ENCODE assay signal across 27 mouse cellular contexts in the genomic region with DNA sequence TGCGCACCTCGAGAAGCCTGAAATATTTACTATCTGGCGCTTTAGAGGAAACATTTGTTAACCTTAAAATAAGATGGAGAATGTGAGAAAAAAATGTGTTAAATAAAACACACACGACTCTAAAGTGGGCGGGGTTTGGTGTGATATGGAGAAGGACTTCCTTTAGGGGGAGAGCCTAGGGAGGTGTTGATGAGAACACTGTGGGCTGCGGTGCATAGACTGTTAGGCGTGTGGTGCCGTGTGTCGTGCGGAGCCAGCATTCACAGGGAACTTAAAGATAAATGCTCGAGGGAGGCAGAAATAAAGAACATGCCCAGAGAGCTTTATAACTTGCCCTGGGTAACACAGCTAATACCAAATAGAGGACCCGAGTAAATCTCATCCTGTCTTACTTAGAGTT.
"Had no signal": no experiment of that assay in that cellular context is flagged by ENCODE, and none has a peak within 500 bp of the region (broad histone marks: within the 10 kb centered on the region; RNA-seq: fewer than 3 reads in every experiment).

No protein-coding gene starts in this region.

- H3K4me3 ChIP-seq: embryonic facial prominence, embryonic 10.5 days; embryonic facial prominence, embryonic 12.5 days; embryonic facial prominence, embryonic 13.5 days; embryonic facial prominence, embryonic 15.5 days; erythroblast, embryonic 14.5 days; forebrain, embryonic 10.5 days; forebrain, embryonic 12.5 days; forebrain, embryonic 13.5 days; forebrain, embryonic 15.5 days; gastrocnemius, adult 2 months; heart, adult 2 months; heart, embryonic 10.5 days had no signal

- ATAC-seq: forebrain, embryonic 13.5 days; forebrain, embryonic 14.5 days; forebrain, embryonic 15.5 days; forebrain, embryonic 16.5 days; forebrain, postnatal 0 days had no signal

- DNase-seq: cerebellum, adult 8-10 months; cerebellum, adult 9-11 months; cerebellum, postnatal 10 days; cerebellum, postnatal 25 days; cerebellum, postnatal 36 days; embryo, embryonic 11 days; forebrain, postnatal 0 days; gastrocnemius, adult 2 months; gastrocnemius, postnatal 10 days; gastrocnemius, postnatal 14 days; gastrocnemius, postnatal 25 days; gastrocnemius, postnatal 36 days; heart, adult 11 months; heart, adult 18-20 months; heart, adult 2 months had no signal
